Mouse (Mus musculus) neural tube, embryonic 14.5 days (tissue): Measurements from ENCODE around the gene Mapkap1. TPM values are rescaled to one million over a fixed set of nuclear protein-coding genes. Genes with fewer than 3 reads are reported as not detected.

Experiments
- ATAC-seq: fragments of 200-750 bp; cut with Nextera tagmentation; 2 replicates; pipeline ENCODE4 v1.8.0; 2017; ENCODE audit warnings: low read depth, mild to moderate bottlenecking, moderate TSS enrichment, moderate library complexity
- H3K27ac ChIP-seq: fragments of 300-500 bp; sonication (generic); 2 replicates; pipeline ENCODE4 v1.5.1; 2014; ENCODE audit warnings: low read depth, mild to moderate bottlenecking, control low read depth, low read length, moderate library complexity, mixed read lengths
- H3K27me3 ChIP-seq: fragments of 300-500 bp; sonication (generic); 2 replicates; pipeline ENCODE4 v1.6.1; 2014; ENCODE audit warnings: low read length; ENCODE audit not compliant: control insufficient read depth, insufficient read depth
- H3K36me3 ChIP-seq: fragments of 300-500 bp; sonication (generic); 2 replicates; pipeline ENCODE4 v1.6.1; 2014; ENCODE audit warnings: low read length, mixed read lengths; ENCODE audit not compliant: control insufficient read depth, insufficient read depth
- H3K4me1 ChIP-seq: fragments of 300-500 bp; sonication (generic); 2 replicates; pipeline ENCODE4 v1.6.1; 2014; ENCODE audit warnings: low read length; ENCODE audit not compliant: control insufficient read depth, insufficient read depth
- H3K4me2 ChIP-seq: fragments of 300-500 bp; sonication (generic); 2 replicates; pipeline ENCODE4 v1.6.1; 2014; ENCODE audit warnings: mild to moderate bottlenecking, low read depth, low read length, control low read depth
- H3K4me3 ChIP-seq: fragments of 300-500 bp; sonication (generic); 2 replicates; pipeline ENCODE4 v1.5.1; 2014; ENCODE audit warnings: low read depth, low read length, control low read depth, mixed read lengths
- H3K9ac ChIP-seq: fragments of 300-500 bp; sonication (generic); replicated peaks from 2 replicates; pipeline ENCODE4 v1.6.1; 2014; ENCODE audit warnings: low read depth, mild to moderate bottlenecking, control low read depth, low read length, mixed read lengths
- H3K9me3 ChIP-seq: fragments of 300-500 bp; sonication (generic); 2 replicates; pipeline ENCODE4 v1.6.1; 2016; ENCODE audit warnings: low read length; ENCODE audit not compliant: control insufficient read depth
- WGBS: fragments of 180-500 bp; shearing (Covaris S2); extraction: QIAGEN DNeasy Blood & Tissue Kit; methylation state at CpG from one replicate; pipeline ENCODE4 v1.1.7; 2014; 5-methylcytosine and 5-hydroxymethylcytosine counted together
- polyA plus RNA-seq: library from polyadenylated mRNA; unstranded; fragments of >200 nt; fragmentation: Nextera tagmentation; extraction: Ambion mirVana; gene quantifications from 2 replicates; pipeline ENCODE4 v1.2.1, GENCODE M21; 2014

Gene Mapkap1
- polyA plus RNA-seq, 1 experiment from 2014 or later = 91.5 TPM

DNA sequence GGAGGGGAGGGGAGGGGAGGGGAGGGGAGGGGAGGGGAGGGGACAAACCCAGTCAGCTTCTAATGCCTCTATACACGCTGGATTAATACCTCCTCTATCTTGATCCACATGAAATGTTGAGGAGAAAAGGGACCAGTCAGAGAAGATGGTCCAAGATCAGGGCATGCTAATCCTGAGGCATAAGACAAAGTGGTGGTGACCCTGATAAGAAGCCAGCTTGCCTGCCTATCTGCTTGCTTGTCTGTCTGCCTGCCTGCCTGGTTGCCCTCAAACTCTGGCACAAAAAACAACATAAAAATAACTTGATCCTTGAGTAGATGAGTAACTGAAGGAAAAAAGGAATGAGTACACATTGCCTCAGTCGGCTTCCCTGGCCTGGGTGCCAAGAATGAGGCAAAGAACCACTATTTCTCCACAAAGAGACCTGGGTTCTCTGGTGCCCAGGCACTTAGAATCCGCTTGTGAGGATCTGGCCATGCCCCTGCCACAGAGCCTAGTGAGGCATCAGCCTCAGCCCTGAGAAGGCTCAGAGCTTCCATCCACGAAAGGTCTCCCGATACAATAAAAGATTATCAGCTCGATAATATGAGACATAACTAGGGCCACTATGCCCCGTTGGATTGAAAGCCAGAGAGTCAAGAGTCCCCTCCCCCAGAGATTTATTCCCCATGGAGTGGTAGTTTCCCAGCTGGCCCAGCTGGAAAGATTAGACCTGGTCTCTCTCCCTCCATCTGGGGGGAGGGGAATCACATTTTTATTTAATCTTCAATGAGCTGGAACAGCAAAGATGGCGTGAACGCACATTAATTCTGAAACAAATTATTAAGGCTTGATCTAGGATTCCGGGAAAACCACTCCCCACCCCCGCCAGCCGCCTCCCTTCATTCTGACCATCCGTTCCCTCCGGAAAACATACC, 228.9 kb downstream of the Mapkap1 start:
- H3K27ac ChIP-seq = no peak overlapping the region

DNA sequence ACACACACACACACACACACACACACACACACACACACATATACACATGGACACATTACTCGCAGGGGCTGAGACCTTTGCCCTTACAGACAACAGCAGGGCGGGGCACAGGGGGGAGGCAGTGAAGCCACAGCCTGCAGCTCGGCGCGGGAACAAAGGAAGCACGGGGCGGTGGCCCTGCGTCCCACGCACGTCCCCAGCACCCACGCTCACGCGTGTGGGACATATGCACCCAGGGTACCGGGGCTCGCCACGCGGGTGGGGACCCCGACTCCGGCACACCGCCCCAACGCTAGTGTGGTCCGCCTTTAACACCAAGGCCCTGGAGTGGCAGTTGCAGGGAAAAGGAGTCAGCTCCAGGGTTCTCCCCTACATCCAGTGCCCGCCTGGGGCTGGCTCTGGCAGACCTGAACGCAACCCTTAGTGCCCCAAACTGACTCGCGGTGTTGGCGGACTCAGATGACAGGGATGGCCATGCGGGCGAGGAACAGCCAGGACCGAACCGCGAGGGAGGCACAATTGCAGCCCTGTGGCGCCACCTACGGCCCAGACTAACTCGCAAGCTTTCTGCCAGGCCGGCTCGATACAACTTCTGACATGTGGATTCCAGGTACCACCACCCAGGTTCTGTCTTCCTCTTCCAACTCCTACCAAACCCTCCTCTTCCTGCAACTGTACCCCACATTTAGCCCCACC, 232.5 kb downstream of the Mapkap1 start:
- H3K9ac ChIP-seq = peak overlapping the region; percentile 55
- WGBS = 24% methylated on average over 37 of the region's 37 CpGs
- H3K4me1 ChIP-seq = peaks cover 7% of the 10 kb centered on the region; the same call in 1 of the 2 replicates
- ATAC-seq = peak; percentile 73
- H3K27me3 ChIP-seq = no peaks in the 10 kb centered on the region
- H3K4me3 ChIP-seq = peak overlapping the region; percentile 33
- no peak overlapping the region for H3K27ac ChIP-seq
- H3K36me3 ChIP-seq = no peaks in the 10 kb centered on the region
- H3K9me3 ChIP-seq = no peaks in the 10 kb centered on the region
- H3K4me2 ChIP-seq = peak overlapping the region; percentile 87

More for the DNA sequence above, 228.9 kb downstream of the Mapkap1 start:
- 59% methylated on average over 14 of the region's 14 CpGs for WGBS
- no peak for ATAC-seq
- no peaks in the 10 kb centered on the region for H3K9me3 ChIP-seq
- H3K4me3 ChIP-seq = no peak overlapping the region
- no peak overlapping the region for H3K9ac ChIP-seq
- no peaks in the 10 kb centered on the region for H3K27me3 ChIP-seq
- no peak overlapping the region for H3K4me2 ChIP-seq
- H3K36me3 ChIP-seq = no peaks in the 10 kb centered on the region
- peaks cover 7% of the 10 kb centered on the region; the same call in 1 of the 2 replicates for H3K4me1 ChIP-seq

DNA sequence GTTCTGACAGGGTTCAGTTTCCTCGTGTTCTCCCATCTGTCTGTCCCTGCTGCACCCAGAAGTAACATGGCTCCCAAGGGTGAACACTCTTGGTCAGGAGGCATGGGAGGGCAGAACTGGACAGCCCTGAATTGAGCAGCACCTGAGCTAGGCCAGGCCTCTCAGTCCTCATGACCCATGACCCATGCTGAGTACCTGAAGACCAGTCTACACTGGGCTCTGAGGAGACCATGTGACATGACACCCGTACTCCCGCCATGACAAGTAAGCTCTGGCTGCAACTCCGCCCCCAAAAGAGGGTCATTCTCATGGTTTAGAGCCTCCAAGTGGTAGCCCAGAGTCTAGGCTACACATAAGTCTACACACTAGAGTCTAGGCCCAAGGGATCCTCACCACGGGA, 233.2 kb downstream of the Mapkap1 start:
- WGBS = 63% methylated on average over 5 of the region's 5 CpGs
- Histone ChIP-seq H3K4me2 (no peak overlapping the region), H3K27ac (no peak overlapping the region), H3K4me3 (no peak overlapping the region), H3K9ac (no peak overlapping the region), H3K27me3 (no peaks in the 10 kb centered on the region), H3K4me1 (peaks cover 7% of the 10 kb centered on the region; the same call in 1 of the 2 replicates), H3K9me3 (no peaks in the 10 kb centered on the region), H3K36me3 (no peaks in the 10 kb centered on the region)
- 0 out of 2 replicates have a peak, but pooled peaks have one; percentile 25 for ATAC-seq

DNA sequence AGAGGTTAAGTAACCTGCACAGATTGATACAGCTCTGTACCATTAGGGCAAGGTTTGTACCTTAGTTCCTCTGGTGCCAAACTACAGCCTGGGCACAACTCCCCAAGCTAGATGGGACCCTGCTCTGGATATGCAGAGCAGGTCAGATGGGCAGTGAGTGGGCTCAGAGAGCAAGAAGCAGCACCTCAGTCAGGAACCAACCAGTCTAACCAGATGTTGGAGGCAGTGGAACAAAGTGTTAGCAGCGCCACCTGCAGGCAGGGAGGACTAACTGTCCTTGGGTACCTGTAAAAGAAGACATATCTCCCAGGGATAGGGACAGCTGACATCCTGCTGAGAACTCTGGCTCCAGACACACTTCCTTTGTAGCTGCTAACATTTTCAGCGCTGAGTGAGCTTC, 235.8 kb downstream of the Mapkap1 start:
- H3K4me3 ChIP-seq = no peak overlapping the region
- no peaks in the 10 kb centered on the region for H3K27me3 ChIP-seq
- H3K4me1 ChIP-seq = peaks cover 4% of the 10 kb centered on the region; the same call in 1 of the 2 replicates
- H3K36me3 ChIP-seq = no peaks in the 10 kb centered on the region
- no peak overlapping the region for H3K27ac ChIP-seq
- WGBS = 33% methylated on average over 2 of the region's 2 CpGs
- H3K9ac ChIP-seq = no peak overlapping the region
- ATAC-seq = no peak
- H3K4me2 ChIP-seq = no peak overlapping the region
- H3K9me3 ChIP-seq = no peaks in the 10 kb centered on the region

GRCm38 (mm10) chr2:34644571-34645526, 238.3 kb downstream of the Mapkap1 start:
- no peaks in the 10 kb centered on the region for H3K36me3 ChIP-seq
- no peaks in the 10 kb centered on the region for H3K9me3 ChIP-seq
- no peak overlapping the region for H3K4me3 ChIP-seq
- H3K27ac ChIP-seq = no peak overlapping the region
- 38% methylated on average over 22 of the region's 22 CpGs for WGBS
- no peak for ATAC-seq
- H3K4me2 ChIP-seq = no peak overlapping the region
- 0 out of 2 replicates have a peak, but pooled peaks cover 7% of the 10 kb centered on the region for H3K4me1 ChIP-seq
- no peak overlapping the region for H3K9ac ChIP-seq
- H3K27me3 ChIP-seq = no peaks in the 10 kb centered on the region

DNA sequence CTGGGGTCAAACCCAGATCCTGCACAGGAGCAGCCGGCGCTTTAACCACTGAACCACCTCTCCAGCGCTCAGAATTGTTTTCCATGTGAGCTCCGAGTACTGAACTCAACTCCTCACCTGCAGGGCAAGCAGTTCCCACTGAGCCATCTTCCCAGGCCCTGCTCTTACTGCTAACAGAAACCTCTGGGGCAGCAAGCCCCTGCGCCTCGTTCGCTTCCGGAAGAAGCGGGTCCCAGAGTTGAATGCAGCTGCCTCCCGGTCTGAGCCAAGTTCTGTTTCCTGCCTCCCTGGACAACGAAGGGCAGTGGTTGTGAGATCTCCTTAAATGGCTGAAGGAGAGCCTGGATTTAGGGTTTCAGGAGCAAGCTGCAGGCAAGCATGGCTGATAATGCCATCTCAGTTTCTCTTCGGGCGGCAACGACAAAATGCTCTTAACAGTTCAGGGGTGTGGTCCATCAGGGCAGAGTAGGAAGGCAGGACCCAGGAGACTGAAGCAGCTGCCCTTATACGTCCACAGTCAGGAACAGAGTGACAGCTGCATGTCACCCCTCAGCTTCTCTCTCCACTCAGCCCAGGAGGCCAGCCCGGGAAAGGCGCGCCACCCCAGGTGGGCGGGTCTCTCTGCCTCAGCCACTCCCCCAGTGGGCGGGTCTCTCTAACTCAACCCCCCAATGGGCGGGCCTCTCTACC, 239.4 kb downstream of the Mapkap1 start:
- 11% methylated on average over 21 of the region's 21 CpGs for WGBS
- Histone ChIP-seq H3K4me2 (peak overlapping the region; percentile 36), H3K9ac (no peak overlapping the region), H3K9me3 (no peaks in the 10 kb centered on the region), H3K4me3 (no peak overlapping the region), H3K27ac (no peak overlapping the region), H3K27me3 (no peaks in the 10 kb centered on the region), H3K36me3 (no peaks in the 10 kb centered on the region), H3K4me1 (0 out of 2 replicates have a peak, but pooled peaks cover 7% of the 10 kb centered on the region)
- ATAC-seq = peak; percentile 76

DNA sequence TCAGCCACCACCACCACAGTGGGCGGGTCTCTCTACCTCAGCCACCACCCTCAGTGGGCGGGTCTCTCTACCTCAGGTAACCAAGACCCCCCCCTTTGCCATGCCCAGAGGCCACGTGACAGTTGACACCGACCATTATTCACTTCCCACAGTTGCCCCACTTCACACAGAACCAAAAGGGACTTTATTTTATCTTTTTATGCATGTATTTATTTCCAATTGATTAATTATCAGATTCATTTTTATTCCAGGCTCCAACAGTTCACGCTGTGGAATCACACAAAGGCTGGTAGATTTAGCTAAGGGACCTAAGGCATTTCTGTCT, 239.9 kb downstream of the Mapkap1 start:
- H3K4me3 ChIP-seq = no peak overlapping the region
- 0 out of 2 replicates have a peak, but pooled peaks cover 7% of the 10 kb centered on the region for H3K4me1 ChIP-seq
- no peaks in the 10 kb centered on the region for H3K27me3 ChIP-seq
- no peak for ATAC-seq
- WGBS = 17% methylated on average over 5 of the region's 5 CpGs
- no peaks in the 10 kb centered on the region for H3K36me3 ChIP-seq
- H3K9me3 ChIP-seq = no peaks in the 10 kb centered on the region
- peak overlapping the region; percentile 36; the same call in 1 of the 2 replicates for H3K4me2 ChIP-seq
- no peak overlapping the region for H3K27ac ChIP-seq
- no peak overlapping the region for H3K9ac ChIP-seq

- WGBS = 49% methylated on average over 11 of the region's 11 CpGs
- Histone ChIP-seq H3K27ac (no peak overlapping the region), H3K9ac (no peak overlapping the region), H3K27me3 (no peaks in the 10 kb centered on the region), H3K9me3 (no peaks in the 10 kb centered on the region), H3K4me1 (0 out of 2 replicates have a peak, but pooled peaks cover 7% of the 10 kb centered on the region), H3K4me2 (no peak overlapping the region), H3K36me3 (no peaks in the 10 kb centered on the region), H3K4me3 (no peak overlapping the region)
- ATAC-seq = no peak
These were observed 240.8 kb downstream of the Mapkap1 start for GRCm38 (mm10) chr2:34647410-34647809.
